In genomic region chr7:120729635-120730034, GRCm38 (mm10) we compare ENCODE assay signal across 12 mouse cellular contexts. TPM values are rescaled to one million over a fixed set of nuclear protein-coding genes. Genes with fewer than 3 reads are reported as not detected.
DNase-seq lines count a peak whose midpoint lies in the region; ATAC-seq and TF ChIP-seq lines count a peak whose summit lies in the region.
"Had no signal": no experiment of that assay in that cellular context is flagged by ENCODE, and none has a peak within 500 bp of the region (broad histone marks: within the 10 kb centered on the region; RNA-seq: fewer than 3 reads in every experiment).

No protein-coding gene starts in this region.

- ATAC-seq in G1E (ENCODE audit: extremely low read depth, insufficient number of reproducible peaks, low FRiP score, poor library complexity, severe bottlenecking): peak; percentile 62
- no peak for ATAC-seq in heart, embryonic 11.5 days (replicated peaks; ENCODE audit: insufficient number of reproducible peaks, low FRiP score, low TSS enrichment)
- peak; percentile 92 for ATAC-seq in liver, embryonic 13.5 days (ENCODE audit: low read depth)
- ATAC-seq in midbrain, embryonic 11.5 days (ENCODE audit: low FRiP score): no peak
- ATAC-seq in midbrain, postnatal 0 days (ENCODE audit: low FRiP score): no peak

- H3K27ac ChIP-seq in heart, embryonic 11.5 days (ENCODE audit: low read depth, low read length): 0 out of 2 replicates have a peak overlapping the region, but pooled peaks have one; percentile 31
- H3K27ac ChIP-seq in liver, embryonic 13.5 days: peak overlapping the region; percentile 82
- H3K27ac ChIP-seq in hindbrain, embryonic 10.5 days: no peak overlapping the region
- H3K27ac ChIP-seq in midbrain, embryonic 11.5 days (ENCODE audit: low read depth, low read length): no peak overlapping the region
- H3K27ac ChIP-seq in midbrain, postnatal 0 days (ENCODE audit: low read depth, low read length): no peak overlapping the region
- H3K27ac ChIP-seq: embryonic facial prominence, embryonic 10.5 days had no signal

- no peak for TF ChIP-seq CTCF in G1E (IDR thresholded peaks at IDR 0.05; ENCODE audit: low read depth, low read length)
- no peak for TF ChIP-seq CTCF in midbrain, postnatal 0 days (IDR thresholded peaks at IDR 0.05)

- peak; percentile 53 to 60 for DNase-seq in heart, adult 9 months (ENCODE audit: low spot score in 2 of 2)
- DNase-seq in heart, postnatal 4 days: no peak
- DNase-seq in G1E (ENCODE audit: low spot score): peak; percentile 43
- DNase-seq in liver, embryonic 13.5 days: peak; percentile 34
- no peak for DNase-seq in hindbrain, embryonic 10.5 days (ENCODE audit: low spot score)
- DNase-seq in midbrain, embryonic 11.5 days (ENCODE audit: low spot score, missing footprints): no peak
- DNase-seq in midbrain, postnatal 0 days (ENCODE audit: low spot score): no peak
- DNase-seq: cerebellum, adult 11 months; lung, postnatal 4 days had no signal

- WGBS in heart, embryonic 11.5 days (ENCODE audit: insufficient replicate concordance): 45% methylated on average over 5 of the region's 5 CpGs
- WGBS in liver, embryonic 13.5 days (ENCODE audit: insufficient replicate concordance): 17% methylated on average over 5 of the region's 5 CpGs
- 89% methylated on average over 5 of the region's 5 CpGs for WGBS in hindbrain, embryonic 10.5 days
- WGBS in midbrain, embryonic 11.5 days: 92% methylated on average over 5 of the region's 5 CpGs
- WGBS in midbrain, postnatal 0 days: 86% methylated on average over 5 of the region's 5 CpGs

- H3K27me3 ChIP-seq in G1E (ENCODE audit: insufficient read depth, low read length): no peaks in the 10 kb centered on the region
- H3K27me3 ChIP-seq in heart, embryonic 11.5 days (ENCODE audit: control insufficient read depth, insufficient read depth, low read length): no peaks in the 10 kb centered on the region
- no peaks in the 10 kb centered on the region for H3K27me3 ChIP-seq in liver, embryonic 13.5 days
- no peaks in the 10 kb centered on the region for H3K27me3 ChIP-seq in hindbrain, embryonic 10.5 days (ENCODE audit: insufficient read depth, poor library complexity, severe bottlenecking)
- no peaks in the 10 kb centered on the region for H3K27me3 ChIP-seq in midbrain, embryonic 11.5 days (ENCODE audit: control insufficient read depth, insufficient read depth, low read length)
- H3K27me3 ChIP-seq in midbrain, postnatal 0 days (ENCODE audit: insufficient read depth, low read length): no peaks in the 10 kb centered on the region

- H3K9me3 ChIP-seq in G1E (replicated peaks): no peaks in the 10 kb centered on the region
- no peaks in the 10 kb centered on the region for H3K9me3 ChIP-seq in heart, embryonic 11.5 days (replicated peaks; ENCODE audit: control insufficient read depth, low read length)
- no peaks in the 10 kb centered on the region for H3K9me3 ChIP-seq in liver, embryonic 13.5 days (replicated peaks)
- no peaks in the 10 kb centered on the region for H3K9me3 ChIP-seq in hindbrain, embryonic 10.5 days
- no peaks in the 10 kb centered on the region for H3K9me3 ChIP-seq in midbrain, embryonic 11.5 days (ENCODE audit: control insufficient read depth, low read length)
- no peaks in the 10 kb centered on the region for H3K9me3 ChIP-seq in midbrain, postnatal 0 days (ENCODE audit: low read length)
- H3K9me3 ChIP-seq: embryonic facial prominence, embryonic 10.5 days had no signal

- H3K4me2 ChIP-seq in heart, embryonic 11.5 days: peak overlapping the region; percentile 18
- H3K4me2 ChIP-seq in liver, embryonic 13.5 days: peak overlapping the region; percentile 62
- no peak overlapping the region for H3K4me2 ChIP-seq in midbrain, embryonic 11.5 days
- H3K4me2 ChIP-seq in midbrain, postnatal 0 days (ENCODE audit: low read depth, low read length, poor library complexity, severe bottlenecking): no peak overlapping the region

- no peak overlapping the region for H3K9ac ChIP-seq in heart, embryonic 11.5 days (ENCODE audit: low read depth, low read length)
- peak overlapping the region; percentile 62 for H3K9ac ChIP-seq in liver, embryonic 13.5 days
- H3K9ac ChIP-seq in midbrain, embryonic 11.5 days (ENCODE audit: low read length): no peak overlapping the region
- no peak overlapping the region for H3K9ac ChIP-seq in midbrain, postnatal 0 days (replicated peaks; ENCODE audit: low read length, poor library complexity, severe bottlenecking)

- H3K4me3 ChIP-seq in G1E (ENCODE audit: low read depth, low read length): peak overlapping the region; percentile 60; the same call in 1 of the 2 replicates
- no peak overlapping the region for H3K4me3 ChIP-seq in heart, embryonic 11.5 days (ENCODE audit: low read depth, low read length)
- peak overlapping the region; percentile 41 for H3K4me3 ChIP-seq in liver, embryonic 13.5 days (replicated peaks)
- no peak overlapping the region for H3K4me3 ChIP-seq in hindbrain, embryonic 10.5 days
- no peak overlapping the region for H3K4me3 ChIP-seq in midbrain, embryonic 11.5 days (ENCODE audit: low read depth, low read length)
- H3K4me3 ChIP-seq in midbrain, postnatal 0 days (ENCODE audit: low read depth, low read length): no peak overlapping the region
- H3K4me3 ChIP-seq: embryonic facial prominence, embryonic 10.5 days had no signal

- peaks cover 56% of the 10 kb centered on the region for H3K36me3 ChIP-seq in G1E (replicated peaks)
- no peaks in the 10 kb centered on the region for H3K36me3 ChIP-seq in heart, embryonic 11.5 days (ENCODE audit: control insufficient read depth, insufficient read depth, low read length)
- peaks cover 18% of the 10 kb centered on the region for H3K36me3 ChIP-seq in liver, embryonic 13.5 days
- H3K36me3 ChIP-seq in hindbrain, embryonic 10.5 days: peaks cover 47% of the 10 kb centered on the region
- H3K36me3 ChIP-seq in midbrain, embryonic 11.5 days (ENCODE audit: control insufficient read depth, insufficient read depth, low read length): no peaks in the 10 kb centered on the region
- peaks cover 4% of the 10 kb centered on the region; the same call in 1 of the 2 replicates for H3K36me3 ChIP-seq in midbrain, postnatal 0 days (ENCODE audit: insufficient read depth, low read length)

- peaks cover 40% of the 10 kb centered on the region for H3K4me1 ChIP-seq in G1E (ENCODE audit: insufficient read depth, low read depth, low read length)
- 0 out of 2 replicates have a peak, but pooled peaks cover 3% of the 10 kb centered on the region for H3K4me1 ChIP-seq in heart, embryonic 11.5 days (ENCODE audit: control insufficient read depth, insufficient read depth, low read length)
- peaks cover 16% of the 10 kb centered on the region for H3K4me1 ChIP-seq in liver, embryonic 13.5 days (replicated peaks)
- no peaks in the 10 kb centered on the region for H3K4me1 ChIP-seq in hindbrain, embryonic 10.5 days (replicated peaks)
- no peaks in the 10 kb centered on the region for H3K4me1 ChIP-seq in midbrain, embryonic 11.5 days (ENCODE audit: control insufficient read depth, insufficient read depth, low read length)
- H3K4me1 ChIP-seq in midbrain, postnatal 0 days (ENCODE audit: insufficient read depth, low read length): no peaks in the 10 kb centered on the region
- H3K4me1 ChIP-seq: embryonic facial prominence, embryonic 10.5 days had no signal

RNA-seq across cellular contexts. Expression of gene Vwa3a, which starts 9.5 kb away (rescaled TPM):
- 1 to 10 TPM; 1.1 to 1.4 TPM for total RNA-seq in heart, postnatal 4 days (2021)
- total RNA-seq in G1E (2014; fragmentation: Nextera tagmentation): not detected in 2 replicates
- total RNA-seq in G1E (2017): 0.11 TPM in 1 of 2 replicates, not detected in the other
- polyA plus RNA-seq in G1E (2012): not detected in 2 replicates
- polyA plus RNA-seq in heart, embryonic 11.5 days (2014; fragmentation: Nextera tagmentation; extraction: Ambion mirVana): 0.59 and 0.84 TPM in 2 replicates
- 0.02 and 0.03 TPM in 2 replicates for polyA plus RNA-seq in liver, embryonic 13.5 days (2015; fragmentation: Nextera tagmentation; extraction: Ambion mirVana)
- 0.49 and 1.3 TPM in 2 replicates for polyA plus RNA-seq in hindbrain, embryonic 10.5 days (2016; fragmentation: Nextera tagmentation; extraction: Ambion mirVana)
- 0.08 and 0.37 TPM in 2 replicates for polyA plus RNA-seq in midbrain, embryonic 11.5 days (2014; fragmentation: Nextera tagmentation; extraction: Ambion mirVana)
- 1.6 and 2.4 TPM in 2 replicates for total RNA-seq in midbrain, postnatal 0 days (2014; rRNA removed)
- 1.8 and 2.3 TPM in 2 replicates for polyA plus RNA-seq in midbrain, postnatal 0 days (2015; fragmentation: Nextera tagmentation; extraction: Ambion mirVana)

RNA-seq across cellular contexts. Expression of gene Mosmo, which starts 52.2 kb away (rescaled TPM):
- 10 to 100 TPM; 30.0 to 33.6 TPM for total RNA-seq in heart, postnatal 4 days (2021)
- total RNA-seq in G1E (2014; fragmentation: Nextera tagmentation) (81.1 and 127 TPM in 2 replicates), G1E (2017) (39.3 and 44.5 TPM in 2 replicates)
- 30.4 and 41.0 TPM in 2 replicates for polyA plus RNA-seq in G1E (2012)
- polyA plus RNA-seq in heart, embryonic 11.5 days (2014; fragmentation: Nextera tagmentation; extraction: Ambion mirVana): 12.5 and 17.8 TPM in 2 replicates
- polyA plus RNA-seq in liver, embryonic 13.5 days (2015; fragmentation: Nextera tagmentation; extraction: Ambion mirVana): 7.4 and 8.8 TPM in 2 replicates
- polyA plus RNA-seq in hindbrain, embryonic 10.5 days (2016; fragmentation: Nextera tagmentation; extraction: Ambion mirVana): 10.4 and 13.8 TPM in 2 replicates
- polyA plus RNA-seq in midbrain, embryonic 11.5 days (2014; fragmentation: Nextera tagmentation; extraction: Ambion mirVana): 12.5 and 15.0 TPM in 2 replicates
- 21.2 and 31.8 TPM in 2 replicates for total RNA-seq in midbrain, postnatal 0 days (2014; rRNA removed)
- 11.5 TPM in 2 replicates for polyA plus RNA-seq in midbrain, postnatal 0 days (2015; fragmentation: Nextera tagmentation; extraction: Ambion mirVana)

RNA-seq across cellular contexts. Expression of gene Pdzd9, which starts 59.5 kb away (rescaled TPM):
- total RNA-seq in heart, postnatal 4 days (2021): not detected
- not detected in 2 replicates for total RNA-seq in G1E (2014; fragmentation: Nextera tagmentation)
- 0.38 and 0.46 TPM in 2 replicates for total RNA-seq in G1E (2017)
- not detected in 2 replicates for polyA plus RNA-seq in G1E (2012)
- polyA plus RNA-seq in heart, embryonic 11.5 days (2014; fragmentation: Nextera tagmentation; extraction: Ambion mirVana): 0.28 and 0.43 TPM in 2 replicates
- polyA plus RNA-seq in liver, embryonic 13.5 days (2015; fragmentation: Nextera tagmentation; extraction: Ambion mirVana): 0.08 and 0.09 TPM in 2 replicates
- 0.35 and 0.40 TPM in 2 replicates for polyA plus RNA-seq in hindbrain, embryonic 10.5 days (2016; fragmentation: Nextera tagmentation; extraction: Ambion mirVana)
- polyA plus RNA-seq in midbrain, embryonic 11.5 days (2014; fragmentation: Nextera tagmentation; extraction: Ambion mirVana): 0.38 and 0.39 TPM in 2 replicates
- 0.33 TPM in 1 of 2 replicates, not detected in the other for total RNA-seq in midbrain, postnatal 0 days (2014; rRNA removed)
- 0.36 and 0.63 TPM in 2 replicates for polyA plus RNA-seq in midbrain, postnatal 0 days (2015; fragmentation: Nextera tagmentation; extraction: Ambion mirVana)
- total RNA-seq: left cerebral cortex, postnatal 25 days had no signal

Comparison
In these comparisons a context has a peak if more than half of its experiments do, and no peak if none do; other contexts are left out.
1. DNase-seq: peak in heart, adult 9 months (2 of 2), G1E (single experiment) and liver, embryonic 13.5 days (single experiment); none in heart, postnatal 4 days (single experiment), hindbrain, embryonic 10.5 days (single experiment), midbrain, embryonic 11.5 days (single experiment) and midbrain, postnatal 0 days (single experiment).
2. ATAC-seq: peak in G1E (single experiment) and liver, embryonic 13.5 days (single experiment); none in heart, embryonic 11.5 days (single experiment), midbrain, embryonic 11.5 days (single experiment) and midbrain, postnatal 0 days (single experiment).
3. H3K4me3 ChIP-seq: peak in G1E (single experiment) and liver, embryonic 13.5 days (single experiment); none in heart, embryonic 11.5 days (single experiment), hindbrain, embryonic 10.5 days (single experiment), midbrain, embryonic 11.5 days (single experiment) and midbrain, postnatal 0 days (single experiment).
4. H3K27ac ChIP-seq: peak in heart, embryonic 11.5 days (single experiment) and liver, embryonic 13.5 days (single experiment); none in hindbrain, embryonic 10.5 days (single experiment), midbrain, embryonic 11.5 days (single experiment) and midbrain, postnatal 0 days (single experiment).
5. H3K4me2 ChIP-seq: peak in heart, embryonic 11.5 days (single experiment) and liver, embryonic 13.5 days (single experiment); none in midbrain, embryonic 11.5 days (single experiment) and midbrain, postnatal 0 days (single experiment).